Mouse (Mus musculus) thymus, postnatal 4 days (tissue): ENCODE measurements around the gene Cacnb2.
"Not testable (repeated sequence)": the region's sequence is repeated elsewhere in the genome, so short reads cannot be mapped to it uniquely, and the experiment has no call there.

Experiments used
- DNase-seq: peaks from one replicate; pipeline ENCODE4 v3.0.0; 2021

The Cacnb2 gene

DNA sequence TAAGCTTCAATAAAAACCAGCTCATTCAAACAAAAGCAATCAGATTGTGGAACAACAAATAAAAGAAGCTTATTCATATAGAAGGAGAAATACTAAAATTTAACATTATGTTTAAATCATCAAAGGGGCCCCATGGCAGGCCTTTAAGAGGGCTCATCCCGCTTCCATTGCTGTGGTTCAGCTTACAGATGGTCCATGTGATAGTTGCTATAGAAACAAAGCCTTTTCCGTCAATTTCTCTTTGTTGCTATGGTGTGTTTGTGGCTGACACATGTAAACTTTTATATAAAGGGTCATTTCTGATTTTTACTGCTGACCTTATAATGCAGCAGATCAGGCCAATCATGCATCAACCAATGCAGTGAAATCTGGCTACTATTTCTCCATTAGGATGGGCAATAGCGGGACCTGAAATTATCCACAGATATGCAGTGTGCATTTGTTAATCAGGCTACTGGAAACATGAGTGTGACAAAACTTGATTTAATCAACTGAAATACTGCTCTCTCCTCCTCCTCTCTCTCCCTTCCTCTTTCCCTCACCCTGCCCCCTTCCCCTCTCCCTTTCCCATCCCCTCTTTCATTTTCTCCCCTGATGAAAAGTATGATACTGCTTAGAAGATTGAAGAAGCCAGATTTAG lies 54.4 kb downstream of the Cacnb2 start:
- DNase-seq = no peak

DNA sequence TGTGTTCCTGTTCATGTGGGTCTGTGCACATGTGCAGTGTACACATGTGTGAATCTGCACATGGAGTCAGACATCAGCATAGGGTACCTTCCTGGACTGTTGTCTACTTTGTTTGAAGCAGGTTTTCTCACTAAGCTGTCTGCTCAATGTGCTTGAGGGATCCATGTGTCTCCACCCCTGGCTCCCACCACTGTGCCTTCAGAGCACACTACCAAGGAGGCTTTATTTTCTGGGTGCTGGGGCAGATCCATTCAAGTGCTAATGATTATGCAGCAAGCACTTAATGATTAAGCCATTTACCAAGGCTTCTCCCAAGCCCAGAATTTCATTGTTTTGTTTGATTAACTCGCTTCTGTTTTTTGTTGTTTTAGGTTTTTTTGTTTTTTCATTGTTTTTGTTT lies 62.3 kb downstream of the Cacnb2 start:
- DNase-seq = no peak

DNA sequence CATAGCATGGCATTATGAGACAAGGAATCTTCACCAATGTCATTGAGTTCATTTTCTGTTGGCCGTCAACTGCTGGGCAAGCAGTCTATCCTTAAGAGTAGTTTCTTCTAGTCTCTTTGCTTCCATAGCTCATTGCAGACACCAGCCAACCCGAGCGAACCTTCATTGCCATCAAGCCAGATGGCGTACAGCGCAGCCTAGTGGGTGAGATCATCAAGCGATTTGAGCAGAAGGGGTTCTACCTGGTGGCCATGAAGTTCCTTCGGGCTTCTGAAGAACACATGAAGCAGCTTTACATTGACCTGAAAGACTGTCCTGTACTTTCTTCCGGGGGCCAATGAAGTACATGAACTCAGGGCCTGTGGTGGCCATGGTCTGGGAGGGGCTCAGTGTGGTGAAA lies 69.2 kb downstream of the Cacnb2 start:
- no peak for DNase-seq

- DNase-seq = peak; percentile 40
These were observed 74.1 kb downstream of the Cacnb2 start for GRCm38 (mm10) chr2:14676885-14677516.

DNA sequence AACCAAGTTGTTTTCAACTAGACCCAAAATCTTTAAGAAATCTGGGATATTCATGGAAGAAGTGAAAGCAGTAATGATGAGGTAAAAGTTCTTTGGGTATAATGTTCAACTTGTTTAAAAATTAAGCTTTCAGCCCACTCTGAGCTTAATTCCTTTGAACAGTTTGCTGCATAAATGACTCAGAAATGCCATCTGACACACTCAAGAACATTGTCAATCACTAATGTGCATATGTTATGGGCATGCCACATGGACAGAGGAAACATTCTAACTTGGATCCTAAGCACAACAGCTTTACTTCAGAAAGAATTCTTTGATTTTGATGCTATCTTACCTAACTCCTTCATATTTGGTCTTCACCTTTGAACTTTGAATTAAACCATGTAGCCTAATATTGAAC lies 81.3 kb downstream of the Cacnb2 start:
- no peak for DNase-seq

GRCm38 (mm10) chr2:14702973-14703645 lies 100.2 kb downstream of the Cacnb2 start:
- peak; percentile 45 for DNase-seq

DNA sequence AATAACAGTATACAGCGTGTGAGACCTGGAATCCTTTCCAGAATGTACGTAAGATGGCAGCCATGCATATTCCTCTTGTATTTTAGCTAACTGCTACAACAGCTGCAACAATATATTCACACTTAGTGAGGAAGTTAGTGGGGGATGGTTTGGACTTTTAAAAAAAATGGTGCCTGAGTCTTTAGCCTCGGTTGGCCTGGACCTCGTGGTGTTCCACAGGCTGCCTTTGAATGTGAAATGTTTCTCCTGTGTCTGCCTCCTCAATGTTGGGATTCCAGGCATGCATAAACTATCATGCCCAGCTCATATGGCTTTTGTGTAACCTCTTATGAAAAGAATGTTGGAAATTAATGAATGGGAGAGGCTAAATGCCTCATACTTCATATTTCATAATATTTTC lies 100.8 kb downstream of the Cacnb2 start:
- no peak for DNase-seq

DNA sequence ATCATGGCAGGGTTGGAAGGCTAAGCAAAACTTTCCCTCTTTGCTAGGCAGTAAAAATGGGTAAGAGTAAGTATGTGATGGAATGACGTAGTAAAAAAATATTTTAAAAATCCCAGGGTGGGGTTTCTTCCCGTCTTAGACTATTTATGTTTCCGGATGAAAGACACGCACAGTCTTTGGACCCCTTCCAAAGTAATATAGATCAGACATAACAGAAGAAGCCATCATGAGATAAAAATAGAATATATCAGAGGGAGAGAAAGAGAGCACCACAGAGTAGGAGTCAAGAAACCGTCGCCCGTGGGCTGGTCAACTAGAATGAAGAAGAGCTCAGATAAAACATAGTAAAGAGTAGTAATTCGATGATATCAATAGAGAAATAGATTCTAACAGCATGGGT lies 107.4 kb downstream of the Cacnb2 start:
- no peak for DNase-seq

- DNase-seq = peak; percentile 19
These were observed 108.9 kb downstream of the Cacnb2 start for GRCm38 (mm10) chr2:14711751-14712150.

GRCm38 (mm10) chr2:14713049-14713448 lies 110.2 kb downstream of the Cacnb2 start:
- no peak for DNase-seq

- no peak for DNase-seq
These were observed 113.8 kb downstream of the Cacnb2 start for GRCm38 (mm10) chr2:14716666-14717065.

DNA sequence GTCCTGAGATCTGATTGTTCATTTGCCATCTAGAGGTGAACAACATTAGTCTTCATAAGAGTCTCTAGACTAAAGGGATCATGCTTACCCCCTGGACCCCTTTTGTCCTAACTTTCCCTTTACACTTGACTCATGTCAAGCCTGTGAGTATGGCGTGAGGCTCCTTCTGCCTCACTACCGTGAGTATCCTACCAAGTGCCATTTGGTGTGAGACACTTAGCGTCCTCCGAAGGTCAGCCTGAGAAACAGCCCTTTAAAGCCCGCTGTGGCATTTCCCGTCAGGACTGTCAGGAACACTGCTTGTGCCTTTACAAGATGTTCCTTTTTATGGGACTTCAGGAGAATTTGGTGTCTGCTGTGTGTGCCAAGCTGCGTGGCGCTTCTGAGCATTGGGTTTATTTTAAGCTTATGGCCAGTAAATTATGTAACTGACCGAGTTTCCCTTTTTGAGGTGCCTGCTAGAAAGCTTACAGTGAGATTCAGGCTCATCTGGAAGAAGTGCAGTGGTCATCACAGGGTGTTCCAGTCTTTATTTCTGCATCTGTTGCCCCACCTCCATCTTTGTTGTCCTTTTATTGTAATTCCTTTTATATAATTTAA lies 116.3 kb downstream of the Cacnb2 start:
- no peak for DNase-seq

DNA sequence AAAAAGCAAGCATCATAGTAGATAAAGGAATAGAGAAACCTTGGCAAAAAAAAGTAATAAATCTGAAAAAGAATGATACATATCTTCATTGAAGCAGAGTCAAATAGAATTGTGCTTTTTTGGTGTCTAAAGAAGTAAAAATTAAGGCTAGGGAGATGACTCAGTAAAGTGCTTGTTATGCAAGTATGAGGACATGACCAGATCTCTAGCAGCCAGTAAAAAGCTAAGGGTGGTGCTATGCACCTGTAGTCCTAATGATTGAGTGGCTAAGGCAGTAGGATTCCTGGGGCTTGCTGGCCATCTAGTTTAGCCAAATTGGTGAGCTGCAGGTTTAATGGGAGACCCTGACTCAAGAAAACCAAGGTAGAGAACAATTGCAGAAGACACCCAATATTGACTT lies 122.5 kb downstream of the Cacnb2 start:
- DNase-seq = no peak

DNA sequence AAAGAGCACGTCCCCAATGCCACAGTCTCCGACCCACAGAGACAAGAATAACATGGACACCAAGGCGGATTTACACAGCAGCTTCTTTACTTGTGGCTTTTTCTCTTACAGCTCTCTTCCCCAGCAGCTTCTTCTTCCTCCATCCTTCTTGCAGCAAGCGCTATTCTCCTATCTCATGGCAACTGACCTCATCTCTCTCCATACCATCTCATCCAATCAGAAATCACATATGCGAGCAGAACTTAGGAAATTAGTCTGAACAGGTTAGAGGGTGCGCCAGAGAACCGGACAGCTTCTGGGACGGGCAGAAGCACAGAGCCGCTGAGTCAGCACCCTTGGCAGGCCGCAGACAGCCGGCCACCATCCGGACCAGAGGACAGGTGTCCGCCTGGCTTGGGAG lies 123.7 kb downstream of the Cacnb2 start:
- not testable (repeated sequence) for DNase-seq

DNA sequence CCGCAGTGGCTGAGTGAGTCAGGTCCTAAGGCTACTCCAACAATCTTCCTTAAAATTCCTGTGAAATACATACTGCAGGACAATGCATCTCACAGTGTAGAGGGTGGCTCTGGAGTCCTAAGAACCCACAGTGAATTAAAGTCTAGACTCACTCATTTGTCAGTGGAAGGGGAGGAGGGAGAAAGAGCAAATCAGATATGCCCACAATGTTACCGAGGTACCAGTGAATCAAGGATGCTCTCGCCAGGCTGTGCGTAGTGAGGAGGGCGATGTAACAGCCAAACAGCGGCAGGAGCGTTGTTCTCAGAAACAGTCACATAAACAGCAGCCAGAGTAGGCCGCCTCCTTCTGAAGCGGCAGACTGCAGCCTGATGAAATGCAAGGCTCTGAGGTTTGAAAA lies 136.0 kb downstream of the Cacnb2 start:
- DNase-seq = no peak

- DNase-seq = no peak
These were observed 136.6 kb downstream of the Cacnb2 start for GRCm38 (mm10) chr2:14739510-14739909.

DNA sequence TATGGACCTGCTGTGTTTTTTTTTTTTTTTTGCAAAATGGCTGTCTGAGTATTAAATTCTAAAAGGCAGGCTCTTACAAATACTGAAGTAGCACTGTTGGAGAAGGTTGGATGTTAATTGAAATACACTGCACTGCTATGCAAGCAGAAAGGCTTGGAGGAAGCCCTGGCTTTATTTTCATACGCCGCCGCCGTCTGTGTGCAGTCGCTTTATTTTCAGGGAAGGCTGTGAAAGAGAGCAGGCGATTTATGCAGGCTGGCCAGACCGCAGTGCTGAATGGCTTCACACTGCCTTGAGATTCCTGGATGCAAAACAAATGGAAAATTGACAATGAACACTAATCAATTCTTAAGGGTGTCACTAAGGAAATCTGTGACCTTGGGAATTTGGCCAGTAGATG lies 137.5 kb downstream of the Cacnb2 start:
- DNase-seq = no peak

DNA sequence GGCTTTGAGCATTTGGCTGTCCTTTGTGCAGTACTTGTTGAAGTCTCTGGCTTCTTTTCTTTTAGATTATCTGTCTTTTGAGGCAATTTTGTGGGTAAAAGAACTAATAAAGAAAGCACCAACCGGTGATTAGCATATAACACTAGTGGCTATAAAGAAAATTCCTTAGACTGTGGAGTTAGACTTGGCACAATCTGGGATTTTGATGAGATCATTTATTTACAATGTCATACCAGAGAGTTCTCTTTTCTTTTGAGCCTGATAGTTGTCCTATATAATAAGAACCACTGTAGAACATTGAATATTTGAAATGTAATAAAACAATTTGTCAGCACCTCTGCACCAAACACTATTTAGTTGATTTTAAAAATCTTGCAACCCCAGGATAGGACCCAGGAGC lies 141.9 kb downstream of the Cacnb2 start:
- DNase-seq = no peak

GRCm38 (mm10) chr2:14762846-14763245 lies 160.0 kb downstream of the Cacnb2 start:
- DNase-seq = no peak

DNA sequence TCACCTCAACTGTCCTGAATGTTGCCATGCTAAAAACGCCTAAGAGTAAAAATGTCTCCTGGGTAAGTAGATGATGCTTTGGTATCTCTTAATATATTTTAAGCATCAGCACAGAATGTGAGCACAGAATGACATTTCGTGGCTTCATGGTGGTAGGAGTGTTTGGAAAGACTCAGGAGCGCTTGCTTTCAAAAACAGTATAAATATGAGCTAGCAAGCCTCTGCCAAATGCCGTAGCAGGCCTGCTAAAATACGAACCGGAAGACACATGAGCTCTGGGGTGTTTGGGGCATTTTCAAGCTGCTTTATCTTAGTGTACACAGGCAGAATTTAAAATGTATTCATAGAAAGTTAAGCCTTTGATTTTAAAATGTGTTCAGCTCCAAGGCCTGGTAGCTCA lies 161.0 kb downstream of the Cacnb2 start:
- no peak for DNase-seq

GRCm38 (mm10) chr2:14769448-14769847 lies 166.6 kb downstream of the Cacnb2 start:
- DNase-seq = no peak

DNA sequence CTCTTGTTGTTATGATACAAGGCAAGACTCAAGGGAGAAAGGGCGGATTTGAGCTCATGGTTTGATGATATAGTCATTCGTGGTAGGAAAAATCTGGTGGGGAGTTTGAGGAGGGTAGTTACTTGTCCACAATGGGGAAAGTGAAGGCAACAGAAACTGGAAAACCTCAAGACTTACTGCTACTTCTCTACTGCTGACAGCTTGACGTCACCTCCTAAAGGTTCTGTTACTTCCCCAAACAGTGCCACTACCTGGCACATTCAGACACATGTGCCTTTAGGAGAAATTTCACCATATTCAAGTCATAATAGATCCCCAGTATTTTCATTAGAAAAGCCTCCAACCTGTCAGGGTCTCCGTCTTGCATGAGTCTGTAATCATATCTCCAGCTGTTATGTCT lies 167.7 kb downstream of the Cacnb2 start:
- DNase-seq = no peak

GRCm38 (mm10) chr2:14774375-14774774 lies 171.5 kb downstream of the Cacnb2 start:
- no peak for DNase-seq

DNA sequence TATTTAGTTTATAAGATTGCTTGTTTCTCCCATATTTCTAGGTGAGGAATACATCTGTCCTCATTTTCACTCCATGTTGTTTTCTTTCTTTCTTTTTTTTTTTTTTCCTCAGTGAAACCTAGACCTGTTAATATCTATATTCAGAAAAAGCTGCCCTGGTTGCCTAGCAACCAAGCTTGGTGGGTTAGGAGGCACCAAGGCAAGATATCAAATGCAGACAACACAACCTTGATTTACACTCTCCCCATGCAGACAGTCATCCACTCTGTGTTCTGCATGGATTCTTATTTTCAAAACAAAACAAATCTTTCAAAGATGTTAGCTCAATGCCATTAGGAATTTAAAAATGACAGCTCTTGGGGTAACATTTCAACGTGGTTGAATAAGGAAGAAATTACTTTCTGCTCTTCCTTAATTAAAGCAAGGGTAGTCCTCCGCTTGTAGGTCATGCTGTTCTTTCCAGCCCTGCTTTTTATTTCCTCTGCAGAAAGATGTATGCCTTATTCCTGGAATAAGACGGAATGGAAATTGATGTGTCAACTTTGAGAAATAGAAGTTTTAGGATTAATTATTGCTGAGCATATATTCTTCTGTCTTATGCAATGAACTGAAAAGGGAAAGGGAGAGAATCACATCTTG lies 172.1 kb downstream of the Cacnb2 start:
- DNase-seq = no peak
